Mouse (Mus musculus) MEL (cell line): Measurements from ENCODE around the gene Slc22a21.

Source experiments
- CHD2 ChIP-seq: IDR thresholded peaks from 2 replicates; pipeline ENCODE4 v1.6.1; 2011; ENCODE audit warnings: low read length, improper control_type of control experiment
- CTCF ChIP-seq, 3 experiments: IDR thresholded peaks in 2 of 3; conservative IDR thresholded peaks in 1 of 3; 2 replicates each; pipeline ENCODE4 v1.5.1; 2011 to 2012; ENCODE audit warnings: low read length in 3 of 3, low read depth in 2 of 3, mild to moderate bottlenecking in 2 of 3, improper control_type of control experiment in 1 of 3, inconsistent platforms in 1 of 3, mixed read lengths in 1 of 3, moderate library complexity in 1 of 3; ENCODE audit not compliant: control insufficient read depth in 1 of 3, insufficient read depth in 1 of 3, poor library complexity in 1 of 3, severe bottlenecking in 1 of 3
- E2F4 ChIP-seq: IDR thresholded peaks from 2 replicates; pipeline ENCODE4 v1.6.1; 2011; ENCODE audit warnings: low read depth, low read length, improper control_type of control experiment, borderline replicate concordance
- ETS1 ChIP-seq: IDR thresholded peaks from 2 replicates; pipeline ENCODE4 v1.6.1; 2012; ENCODE audit warnings: low read depth, mild to moderate bottlenecking, inconsistent platforms, low read length, improper control_type of control experiment, moderate library complexity
- GATA1 ChIP-seq: IDR thresholded peaks from 2 replicates; pipeline ENCODE4 v1.6.1; 2011; ENCODE audit warnings: low read depth, low read length, improper control_type of control experiment
- MAZ ChIP-seq: IDR thresholded peaks from 2 replicates; pipeline ENCODE4 v1.6.1; 2012; ENCODE audit warnings: low read depth, mild to moderate bottlenecking, inconsistent platforms, low read length, improper control_type of control experiment
- MYC ChIP-seq: IDR thresholded peaks from 2 replicates; pipeline ENCODE4 v1.6.1; 2011; ENCODE audit warnings: low read depth, mild to moderate bottlenecking, low read length, improper control_type of control experiment, moderate library complexity
- NELFE ChIP-seq: IDR thresholded peaks from 2 replicates; pipeline ENCODE4 v1.6.1; 2011; ENCODE audit warnings: low read depth, low read length, improper control_type of control experiment
- POLR2A ChIP-seq, 2 experiments: IDR thresholded peaks; 2 replicates each; pipeline ENCODE4 v1.6.1; 2011 to 2012; ENCODE audit warnings: low read length in 2 of 2, mild to moderate bottlenecking in 2 of 2, control low read depth in 1 of 2, improper control_type of control experiment in 1 of 2, low read depth in 1 of 2, moderate library complexity in 1 of 2; ENCODE audit not compliant: control insufficient read depth in 1 of 2, insufficient read depth in 1 of 2, poor library complexity in 1 of 2
- POLR2AphosphoS2 ChIP-seq: IDR thresholded peaks from 2 replicates; pipeline ENCODE4 v1.6.1; 2011; ENCODE audit warnings: low read length, improper control_type of control experiment
- TBP ChIP-seq: IDR thresholded peaks from 2 replicates; pipeline ENCODE4 v1.8.0; 2011; ENCODE audit warnings: low read depth, low read length, improper control_type of control experiment
- USF1 ChIP-seq: IDR thresholded peaks from 2 replicates; pipeline ENCODE4 v1.6.1; 2014; ENCODE audit warnings: low read depth, mild to moderate bottlenecking, inconsistent platforms, low read length, improper control_type of control experiment, moderate library complexity
- ZNF384 ChIP-seq: IDR thresholded peaks from 2 replicates; pipeline ENCODE4 v1.6.1; 2012; ENCODE audit warnings: low read depth, mild to moderate bottlenecking, inconsistent platforms, low read length, improper control_type of control experiment

GRCm38 (mm10) chr11:53911011-53911410 is 69.1 kb downstream of the Slc22a21 start:
- TF ChIP-seq POLR2A (IDR thresholded peaks at IDR 0.05; ENCODE audit: control insufficient read depth in 1 of 2, insufficient read depth in 1 of 2, low read depth in 1 of 2, low read length in 2 of 2, poor library complexity in 1 of 2): no peak
- TF ChIP-seq GATA1: no peak
- no peak for TF ChIP-seq ZNF384
- TF ChIP-seq ETS1: no peak
- TF ChIP-seq POLR2AphosphoS2: no peak
- no peak for TF ChIP-seq NELFE
- TF ChIP-seq CTCF (IDR thresholded peaks at IDR 0.05 in 2 of 3, conservative IDR thresholded peaks at IDR 0.05 in 1 of 3; ENCODE audit: control insufficient read depth in 1 of 3, insufficient read depth in 1 of 3, low read depth in 2 of 3, low read length in 3 of 3, poor library complexity in 1 of 3, severe bottlenecking in 1 of 3): no peak
- TF ChIP-seq USF1: no peak
- no peak for TF ChIP-seq MYC
- TF ChIP-seq MAZ: no peak
- no peak for TF ChIP-seq TBP
- no peak for TF ChIP-seq E2F4
- TF ChIP-seq CHD2: no peak
